Comparison of ENCODE assay signal across 38 mouse cellular contexts in genomic region chr7:106793098-106793497, GRCm38 (mm10). TPM values are rescaled to one million over a fixed set of nuclear protein-coding genes. Genes with fewer than 3 reads are reported as not detected.
"Had no signal": no experiment of that assay in that cellular context is flagged by ENCODE, and none has a peak within 500 bp of the region (broad histone marks: within the 10 kb centered on the region; RNA-seq: fewer than 3 reads in every experiment).

Gene Olfr699, minus strand, starts transcription at chr7:106793198.

- H3K36me3 ChIP-seq: embryonic facial prominence, embryonic 10.5 days; embryonic facial prominence, embryonic 12.5 days; embryonic facial prominence, embryonic 13.5 days; embryonic facial prominence, embryonic 15.5 days; forebrain, embryonic 10.5 days; forebrain, embryonic 12.5 days; forebrain, embryonic 15.5 days had no signal

- H3K4me2 ChIP-seq: embryonic facial prominence, embryonic 12.5 days; embryonic facial prominence, embryonic 13.5 days; embryonic facial prominence, embryonic 15.5 days; forebrain, embryonic 12.5 days; forebrain, embryonic 13.5 days; forebrain, embryonic 15.5 days had no signal

- H3K4me3 ChIP-seq: embryonic facial prominence, embryonic 10.5 days; embryonic facial prominence, embryonic 12.5 days; embryonic facial prominence, embryonic 13.5 days; embryonic facial prominence, embryonic 15.5 days; erythroblast, embryonic 14.5 days; forebrain, embryonic 10.5 days; forebrain, embryonic 12.5 days; forebrain, embryonic 13.5 days; forebrain, embryonic 15.5 days; gastrocnemius, adult 2 months; heart, adult 2 months had no signal

- H3K4me1 ChIP-seq: embryonic facial prominence, embryonic 10.5 days; embryonic facial prominence, embryonic 12.5 days; embryonic facial prominence, embryonic 13.5 days; embryonic facial prominence, embryonic 15.5 days; forebrain, embryonic 10.5 days; forebrain, embryonic 12.5 days; forebrain, embryonic 13.5 days; forebrain, embryonic 15.5 days had no signal

- ATAC-seq: forebrain, embryonic 13.5 days; forebrain, embryonic 14.5 days; forebrain, embryonic 15.5 days; forebrain, embryonic 16.5 days; forebrain, postnatal 0 days had no signal

- H3K27ac ChIP-seq: embryonic facial prominence, embryonic 10.5 days; embryonic facial prominence, embryonic 12.5 days; embryonic facial prominence, embryonic 13.5 days; embryonic facial prominence, embryonic 15.5 days; forebrain, embryonic 10.5 days; forebrain, embryonic 12.5 days; forebrain, embryonic 13.5 days; forebrain, embryonic 15.5 days; gastrocnemius, adult 2 months; heart, adult 2 months had no signal

- DNase-seq: cerebellum, adult 9-10 months; cerebellum, adult 9-11 months; cerebellum, postnatal 10 days; cerebellum, postnatal 14 days; cerebellum, postnatal 25 days; cerebellum, postnatal 36 days; embryo, embryonic 11 days; forebrain, postnatal 0 days; gastrocnemius, adult 2 months; gastrocnemius, postnatal 10 days; gastrocnemius, postnatal 14 days; gastrocnemius, postnatal 25 days; gastrocnemius, postnatal 36 days; heart, adult 18-20 months; heart, adult 2 months had no signal

- H3K27me3 ChIP-seq: embryonic facial prominence, embryonic 12.5 days; embryonic facial prominence, embryonic 13.5 days; embryonic facial prominence, embryonic 15.5 days; forebrain, embryonic 12.5 days; forebrain, embryonic 13.5 days; forebrain, embryonic 15.5 days had no signal

- H3K9ac ChIP-seq: embryonic facial prominence, embryonic 12.5 days; embryonic facial prominence, embryonic 13.5 days; embryonic facial prominence, embryonic 15.5 days; forebrain, embryonic 12.5 days; forebrain, embryonic 13.5 days; forebrain, embryonic 15.5 days; forebrain, postnatal 0 days had no signal

- H3K9me3 ChIP-seq: embryonic facial prominence, embryonic 10.5 days; embryonic facial prominence, embryonic 12.5 days; embryonic facial prominence, embryonic 13.5 days; embryonic facial prominence, embryonic 15.5 days; forebrain, embryonic 10.5 days; forebrain, embryonic 12.5 days; forebrain, embryonic 15.5 days had no signal

RNA-seq across cellular contexts. Expression of gene Olfr699, which starts in this region (rescaled TPM):
- total RNA-seq: common myeloid progenitor, adult 5-6 weeks; forebrain, postnatal 0 days; gastrocnemius, adult 18-20 months; gastrocnemius, adult 2 months; gastrocnemius, adult 8-10 months; gastrocnemius, postnatal 10 days; gastrocnemius, postnatal 14 days; gastrocnemius, postnatal 25 days; gastrocnemius, postnatal 36 days; gastrocnemius, postnatal 4 days; granulocyte monocyte progenitor cell, adult 5-6 weeks; heart, adult 18-20 months; heart, adult 2 months; heart, adult 8-10 months had no signal
- polyA plus RNA-seq: cortical plate, adult 2 months; embryonic facial prominence, embryonic 10.5 days; embryonic facial prominence, embryonic 11.5 days; embryonic facial prominence, embryonic 12.5 days; embryonic facial prominence, embryonic 13.5 days; embryonic facial prominence, embryonic 14.5 days; erythroblast, embryonic 14.5 days; forebrain, embryonic 10.5 days; forebrain, embryonic 11.5 days; forebrain, embryonic 12.5 days; forebrain, embryonic 13.5 days; forebrain, embryonic 14.5 days; forebrain, embryonic 15.5 days; forebrain, embryonic 16.5 days; forebrain, postnatal 0 days; frontal cortex, adult 2 months; gonadal fat pad, adult 2 months; heart, adult 2 months had no signal
